Mouse (Mus musculus) heart, postnatal 0 days (tissue): ENCODE data around the gene Kcne2.

Experiments used
- CTCF ChIP-seq: IDR thresholded peaks from 2 replicates; pipeline ENCODE4 v1.5.1; 2016; ENCODE audit warnings: antibody characterized with exemption, control low read depth, low read depth
- EP300 ChIP-seq: IDR thresholded peaks from 2 replicates; pipeline ENCODE4 v1.6.1; 2016; ENCODE audit warnings: antibody characterized with exemption, low read depth

DNA sequence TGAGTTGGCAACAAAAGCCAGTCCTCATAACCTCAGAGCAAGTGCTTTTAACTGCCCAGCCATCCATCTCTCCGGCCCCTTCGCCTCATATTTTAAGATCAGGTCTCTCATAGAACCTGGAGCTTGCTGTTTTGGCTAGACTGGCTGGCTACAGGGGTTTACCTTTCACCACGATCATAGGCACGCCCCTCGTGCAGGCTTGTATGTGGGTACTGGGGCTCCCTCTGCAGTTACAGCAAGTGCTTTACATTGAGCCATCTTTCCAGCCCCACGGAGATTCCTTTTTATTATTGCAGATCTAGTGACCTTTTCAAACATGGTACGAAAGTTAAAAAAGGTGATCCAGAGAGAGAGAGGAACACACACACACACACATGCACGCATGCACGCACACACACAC lies 42.4 kb downstream of the Kcne2 start:
- peak; percentile 28; the same call in 1 of the 2 replicates for TF ChIP-seq CTCF
- no peak for TF ChIP-seq EP300
